Mouse (Mus musculus) myocyte (in vitro differentiated cells): Measurements from ENCODE around the gene D5Ertd579e. TPM values are rescaled to one million over a fixed set of nuclear protein-coding genes. Genes with fewer than 3 reads are reported as not detected.

ENCODE experiments used
- H3K27me3 ChIP-seq: one replicate; pipeline ENCODE4 v1.6.1; 2011; ENCODE audit not compliant: control insufficient read depth, insufficient read depth, insufficient read length
- H3K36me3 ChIP-seq: one replicate; pipeline ENCODE4 v1.6.1; 2011; ENCODE audit not compliant: control insufficient read depth, insufficient read depth
- H3K4me2 ChIP-seq: one replicate; pipeline ENCODE4 v1.6.1; 2011; ENCODE audit warnings: low read depth, control low read depth
- H3K4me3 ChIP-seq: one replicate; pipeline ENCODE4 v1.5.1; 2011; ENCODE audit warnings: mild to moderate bottlenecking, control low read depth, moderate library complexity
- H3K79me2 ChIP-seq: one replicate; pipeline ENCODE4 v1.6.1; 2011; ENCODE audit not compliant: control insufficient read depth, insufficient read depth
- H3ac ChIP-seq: one replicate; pipeline ENCODE4 v1.6.1; 2011; ENCODE audit not compliant: control insufficient read depth, insufficient read length
- CEBPB ChIP-seq: IDR thresholded peaks from 2 replicates; pipeline ENCODE4 v1.6.1; 2011; ENCODE audit warnings: mild to moderate bottlenecking, moderate library complexity; ENCODE audit not compliant: poor library complexity, insufficient read depth, severe bottlenecking
- E2F4 ChIP-seq: IDR thresholded peaks from one replicate; pipeline ENCODE4 v1.6.1; 2011; ENCODE audit warnings: mild to moderate bottlenecking, control low read depth, moderate library complexity; ENCODE audit not compliant: insufficient read depth
- MAX ChIP-seq: IDR thresholded peaks from one replicate; pipeline ENCODE4 v1.6.1; 2011; ENCODE audit warnings: low read depth, mild to moderate bottlenecking, control low read depth
- MYOD1 ChIP-seq, 3 experiments: IDR thresholded peaks; one replicate each; pipeline ENCODE4 v1.6.1; 2011; ENCODE audit warnings: control low read depth in 2 of 3, low read depth in 2 of 3, mild to moderate bottlenecking in 2 of 3, moderate library complexity in 1 of 3; ENCODE audit not compliant: insufficient read length in 2 of 3, control insufficient read depth in 1 of 3
- MYOG ChIP-seq, 3 experiments: IDR thresholded peaks; one replicate each; pipeline ENCODE4 v1.6.1; 2011; ENCODE audit warnings: control low read depth in 2 of 3, low read depth in 2 of 3, mild to moderate bottlenecking in 2 of 3; ENCODE audit not compliant: insufficient read length in 2 of 3, control insufficient read depth in 1 of 3, insufficient read depth in 1 of 3
- POLR2A ChIP-seq: IDR thresholded peaks from one replicate; pipeline ENCODE4 v1.6.1; 2011; ENCODE audit warnings: low read depth, mild to moderate bottlenecking, control low read depth, moderate library complexity; ENCODE audit not compliant: insufficient read length
- POLR2AphosphoS2 ChIP-seq: IDR thresholded peaks from one replicate; pipeline ENCODE4 v1.6.1; 2011; ENCODE audit warnings: low read depth, control low read depth; ENCODE audit not compliant: insufficient read length
- REST ChIP-seq: IDR thresholded peaks from one replicate; pipeline ENCODE4 v1.6.1; 2011; ENCODE audit warnings: mild to moderate bottlenecking, control low read depth, moderate library complexity; ENCODE audit not compliant: insufficient read depth, insufficient read length
- SRF ChIP-seq: IDR thresholded peaks from one replicate; pipeline ENCODE4 v1.6.1; 2011; ENCODE audit warnings: low read depth; ENCODE audit not compliant: control insufficient read depth, insufficient read length
- TCF12 ChIP-seq: IDR thresholded peaks from one replicate; pipeline ENCODE4 v1.6.1; 2011; ENCODE audit warnings: mild to moderate bottlenecking, control low read depth; ENCODE audit not compliant: poor library complexity, insufficient read depth, severe bottlenecking
- TCF3 ChIP-seq: IDR thresholded peaks from one replicate; pipeline ENCODE4 v1.6.1; 2011; ENCODE audit warnings: low read depth, control low read depth; ENCODE audit not compliant: insufficient read length
- USF1 ChIP-seq: IDR thresholded peaks from one replicate; pipeline ENCODE4 v1.6.1; 2011; ENCODE audit warnings: low read depth, mild to moderate bottlenecking, control low read depth, moderate library complexity
- polyA plus RNA-seq: library from polyadenylated mRNA; unstranded; fragments of >200 nt; fragmentation: generic; extraction: Trizol; gene quantifications from one replicate; pipeline ENCODE4 v1.2.1, GENCODE M21; 2012; ENCODE audit warnings: missing spikeins

Gene D5Ertd579e
- polyA plus RNA-seq, 1 experiment, result 12.3 TPM

GRCm38 (mm10) chr5:36574147-36574870 is 121.5 kb downstream of the D5Ertd579e start:
- TF ChIP-seq TCF3 (no peak), POLR2A (no peak), POLR2AphosphoS2 (no peak), MYOD1 (IDR thresholded peaks at IDR 0.05; ENCODE audit: control insufficient read depth in 1 of 3, insufficient read length in 2 of 3, low read depth in 2 of 3) (no peak), E2F4 (no peak)
- Histone ChIP-seq H3K36me3 (no peaks in the 10 kb centered on the region), H3K79me2 (no peaks in the 10 kb centered on the region), H3K4me2 (no peak overlapping the region), H3K4me3 (no peak overlapping the region), H3K27me3 (no peaks in the 10 kb centered on the region), H3ac (no peak overlapping the region)

- Histone ChIP-seq H3ac (no peak overlapping the region), H3K4me3 (no peak overlapping the region), H3K27me3 (no peaks in the 10 kb centered on the region), H3K79me2 (no peaks in the 10 kb centered on the region), H3K36me3 (no peaks in the 10 kb centered on the region), H3K4me2 (no peak overlapping the region)
- TF ChIP-seq POLR2AphosphoS2, result no peak
- TF ChIP-seq REST, result no peak
- no peak for TF ChIP-seq TCF3
- no peak for TF ChIP-seq POLR2A
- no peak for TF ChIP-seq TCF12
- TF ChIP-seq MYOD1 (IDR thresholded peaks at IDR 0.05; ENCODE audit: control insufficient read depth in 1 of 3, insufficient read length in 2 of 3, low read depth in 2 of 3), result no peak
- TF ChIP-seq CEBPB, result no peak
- TF ChIP-seq MAX, result no peak
- no peak for TF ChIP-seq MYOG (IDR thresholded peaks at IDR 0.05; ENCODE audit: control insufficient read depth in 1 of 3, insufficient read depth in 1 of 3, insufficient read length in 2 of 3, low read depth in 2 of 3)
- TF ChIP-seq SRF, result no peak
- no peak for TF ChIP-seq USF1
- no peak for TF ChIP-seq E2F4
Observed at GRCm38 (mm10) chr5:36573354-36573753, 122.5 kb downstream of the D5Ertd579e start.

- H3K36me3 ChIP-seq, result no peaks in the 10 kb centered on the region
- TF ChIP-seq CEBPB (no peak), POLR2AphosphoS2 (no peak)
- H3K27me3 ChIP-seq, result no peaks in the 10 kb centered on the region
- no peak overlapping the region for H3ac ChIP-seq
- H3K4me2 ChIP-seq, result no peak overlapping the region
- H3K4me3 ChIP-seq, result no peak overlapping the region
- no peaks in the 10 kb centered on the region for H3K79me2 ChIP-seq
Observed at GRCm38 (mm10) chr5:36571371-36571770, 124.5 kb downstream of the D5Ertd579e start.

- Histone ChIP-seq H3K27me3 (no peaks in the 10 kb centered on the region), H3K79me2 (no peaks in the 10 kb centered on the region), H3K4me2 (no peak overlapping the region), H3ac (no peak overlapping the region), H3K36me3 (no peaks in the 10 kb centered on the region), H3K4me3 (no peak overlapping the region)
- no peak for TF ChIP-seq USF1
- no peak for TF ChIP-seq MYOG (IDR thresholded peaks at IDR 0.05; ENCODE audit: control insufficient read depth in 1 of 3, insufficient read depth in 1 of 3, insufficient read length in 2 of 3, low read depth in 2 of 3)
- no peak for TF ChIP-seq CEBPB
- TF ChIP-seq POLR2A, result no peak
- TF ChIP-seq TCF3, result no peak
- TF ChIP-seq SRF, result no peak
- no peak for TF ChIP-seq POLR2AphosphoS2
- no peak for TF ChIP-seq E2F4
Observed at GRCm38 (mm10) chr5:36570546-36571245, 125.1 kb downstream of the D5Ertd579e start.

GRCm38 (mm10) chr5:36570098-36570497 is 125.7 kb downstream of the D5Ertd579e start:
- no peak for TF ChIP-seq POLR2A
- TF ChIP-seq MYOG (IDR thresholded peaks at IDR 0.05; ENCODE audit: control insufficient read depth in 1 of 3, insufficient read depth in 1 of 3, insufficient read length in 2 of 3, low read depth in 2 of 3), result no peak
- Histone ChIP-seq H3K4me2 (no peak overlapping the region), H3K4me3 (no peak overlapping the region), H3ac (no peak overlapping the region), H3K36me3 (no peaks in the 10 kb centered on the region), H3K27me3 (no peaks in the 10 kb centered on the region), H3K79me2 (no peaks in the 10 kb centered on the region)
